Mouse (Mus musculus) erythroblast, embryonic 14.5 days (primary cell): ENCODE measurements around the gene Pilrb2.

Experiments used
- GATA1 ChIP-seq: IDR thresholded peaks from 2 replicates; pipeline ENCODE4 v1.6.1; 2012; ENCODE audit warnings: low read length, inconsistent platforms, mixed read lengths
- TAL1 ChIP-seq: IDR thresholded peaks from 3 replicates; pipeline ENCODE4 v1.6.1; 2012; ENCODE audit warnings: low read length, inconsistent platforms, mixed read lengths

- TF ChIP-seq GATA1 (no peak), TAL1 (no peak)
Observed at GRCm38 (mm10) chr5:137914508-137914907, 42.9 kb upstream of the Pilrb2 start.
